Mouse (Mus musculus) hindbrain, embryonic 10.5 days (tissue): ENCODE measurements around the gene 1700037C18Rik. TPM values are rescaled to one million over a fixed set of nuclear protein-coding genes. Genes with fewer than 3 reads are reported as not detected.
"Not testable (repeated sequence)": the region's sequence is repeated elsewhere in the genome, so short reads cannot be mapped to it uniquely, and the experiment has no call there.

Experiments used
- DNase-seq: peaks from one replicate; pipeline ENCODE4 v3.0.0-alpha.2; 2017; ENCODE audit warnings: low spot score
- H3K27ac ChIP-seq: fragments of 300-500 bp; sonication (generic); 2 replicates; pipeline ENCODE4 v1.5.1; 2016; ENCODE audit warnings: mild to moderate bottlenecking, moderate library complexity
- H3K27me3 ChIP-seq: fragments of 300-500 bp; sonication (generic); 2 replicates; pipeline ENCODE4 v1.6.1; 2016; ENCODE audit warnings: mild to moderate bottlenecking; ENCODE audit not compliant: poor library complexity, insufficient read depth, severe bottlenecking
- H3K36me3 ChIP-seq: fragments of 300-500 bp; sonication (generic); 2 replicates; pipeline ENCODE4 v1.6.1; 2016; ENCODE audit warnings: mild to moderate bottlenecking, moderate library complexity
- H3K4me1 ChIP-seq: fragments of 300-500 bp; sonication (generic); replicated peaks from 2 replicates; pipeline ENCODE4 v1.6.1; 2016; ENCODE audit warnings: mild to moderate bottlenecking
- H3K4me3 ChIP-seq: fragments of 300-500 bp; sonication (generic); 2 replicates; pipeline ENCODE4 v1.5.1; 2016; ENCODE audit warnings: mild to moderate bottlenecking, moderate library complexity
- H3K9me3 ChIP-seq: fragments of 300-500 bp; sonication (generic); 2 replicates; pipeline ENCODE4 v1.6.1; 2016; ENCODE audit warnings: mild to moderate bottlenecking, moderate library complexity
- WGBS: fragments of 180-500 bp; shearing (Covaris S2); methylation state at CpG from one replicate; pipeline ENCODE4 v1.1.7; 2016; 5-methylcytosine and 5-hydroxymethylcytosine counted together
- polyA plus RNA-seq: library from polyadenylated mRNA; unstranded; fragments of >200 nt; fragmentation: Nextera tagmentation; extraction: Ambion mirVana; gene quantifications from 2 replicates; pipeline ENCODE4 v1.2.1, GENCODE M21; 2016

The 1700037C18Rik gene
- polyA plus RNA-seq, 1 experiment from 2014 or later, result 9.0 TPM

DNA sequence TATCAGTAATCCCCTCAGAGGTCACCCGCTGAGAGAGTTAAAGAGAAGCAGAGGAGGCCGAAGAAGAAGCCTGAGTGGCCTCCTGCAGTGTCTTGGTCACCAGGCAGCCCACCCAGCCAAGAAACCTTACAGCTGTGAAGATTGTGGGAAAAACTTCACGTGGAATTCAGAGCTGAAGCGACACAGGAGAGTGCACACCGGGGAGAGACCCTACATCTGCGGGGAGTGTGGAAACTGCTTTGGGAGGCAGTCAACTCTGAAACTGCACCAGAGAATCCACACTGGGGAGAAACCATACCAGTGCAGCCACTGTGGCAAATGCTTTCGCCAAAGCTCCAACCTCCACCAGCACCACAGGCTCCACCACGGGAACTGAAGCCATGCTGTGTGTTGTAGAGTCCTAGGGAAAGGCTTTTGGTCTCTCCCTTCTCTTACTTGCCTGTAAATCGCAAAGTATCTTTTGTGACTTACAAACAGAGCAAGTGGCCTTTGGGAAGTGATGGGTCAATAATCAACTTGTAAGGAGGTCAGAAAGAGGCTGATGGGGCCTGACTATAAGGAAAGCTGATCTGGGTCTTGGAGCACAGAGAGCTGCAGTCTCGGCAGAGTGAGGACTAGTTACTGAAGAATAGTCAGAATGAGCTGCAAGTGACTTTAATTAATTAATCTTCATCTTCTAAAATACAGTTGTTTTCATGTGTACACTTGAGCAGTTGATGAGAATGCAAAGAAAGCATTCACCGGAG lies 53.9 kb downstream of the 1700037C18Rik start:
- DNase-seq, result no peak
- H3K4me3 ChIP-seq, result no peak overlapping the region
- WGBS, result 45% methylated on average over 11 of the region's 11 CpGs
- H3K9me3 ChIP-seq, result 0 out of 2 replicates have a peak, but pooled peaks cover 2% of the 10 kb centered on the region
- H3K27me3 ChIP-seq, result no peaks in the 10 kb centered on the region
- H3K4me1 ChIP-seq, result peaks cover 4% of the 10 kb centered on the region
- H3K36me3 ChIP-seq, result no peaks in the 10 kb centered on the region
- H3K27ac ChIP-seq, result no peak overlapping the region

DNA sequence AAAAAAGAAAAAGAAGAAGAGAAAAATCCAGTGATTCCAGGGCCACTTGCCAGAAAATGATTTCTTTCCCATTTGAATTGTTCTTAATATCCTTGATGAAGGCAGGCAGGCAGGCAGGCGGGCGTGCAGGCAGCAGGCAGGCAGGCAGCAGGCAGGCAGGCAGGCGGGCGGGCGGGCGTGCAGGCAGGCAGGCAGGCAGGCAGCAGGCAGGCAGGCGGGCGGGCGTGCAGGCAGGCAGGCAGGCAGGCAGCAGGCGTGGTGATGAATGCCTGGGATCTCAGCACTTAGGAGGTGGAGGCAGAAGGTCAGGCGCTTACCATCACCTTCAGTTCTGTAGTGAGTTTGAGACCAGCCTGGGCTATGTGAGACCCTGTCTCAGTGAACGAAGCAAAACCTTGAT lies 55.9 kb downstream of the 1700037C18Rik start:
- Histone ChIP-seq H3K36me3 (no peaks in the 10 kb centered on the region), H3K4me1 (peaks cover 8% of the 10 kb centered on the region), H3K27ac (no peak overlapping the region), H3K9me3 (0 out of 2 replicates have a peak, but pooled peaks cover 2% of the 10 kb centered on the region), H3K4me3 (no peak overlapping the region), H3K27me3 (no peaks in the 10 kb centered on the region)
- WGBS, result 23% methylated on average over 12 of the region's 12 CpGs
- peak; percentile 38 for DNase-seq

DNA sequence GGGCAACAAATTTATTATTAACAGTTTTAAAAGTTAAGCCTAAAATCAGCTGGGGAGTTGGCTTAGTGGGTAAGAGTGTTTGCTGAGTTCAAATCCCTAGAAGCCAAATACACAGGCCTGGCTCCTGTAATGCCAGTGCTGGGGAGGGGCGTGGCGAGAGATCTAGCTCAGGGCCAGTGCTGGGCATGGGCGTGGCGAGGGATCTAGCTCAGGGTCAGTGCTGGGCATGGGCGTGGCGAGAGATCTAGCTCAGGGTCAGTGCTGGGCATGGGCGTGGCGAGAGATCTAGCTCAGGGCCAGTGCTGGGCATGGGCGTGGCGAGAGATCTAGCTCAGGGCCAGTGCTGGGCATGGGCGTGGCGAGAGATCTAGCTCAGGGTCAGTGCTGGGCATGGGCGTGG lies 57.2 kb downstream of the 1700037C18Rik start:
- not testable (repeated sequence) for H3K36me3 ChIP-seq, DNase-seq, H3K27me3 ChIP-seq, H3K9me3 ChIP-seq, H3K27ac ChIP-seq, H3K4me3 ChIP-seq
- 88% methylated on average over 13 of the region's 13 CpGs for WGBS
- peaks cover 14% of the 10 kb centered on the region for H3K4me1 ChIP-seq

DNA sequence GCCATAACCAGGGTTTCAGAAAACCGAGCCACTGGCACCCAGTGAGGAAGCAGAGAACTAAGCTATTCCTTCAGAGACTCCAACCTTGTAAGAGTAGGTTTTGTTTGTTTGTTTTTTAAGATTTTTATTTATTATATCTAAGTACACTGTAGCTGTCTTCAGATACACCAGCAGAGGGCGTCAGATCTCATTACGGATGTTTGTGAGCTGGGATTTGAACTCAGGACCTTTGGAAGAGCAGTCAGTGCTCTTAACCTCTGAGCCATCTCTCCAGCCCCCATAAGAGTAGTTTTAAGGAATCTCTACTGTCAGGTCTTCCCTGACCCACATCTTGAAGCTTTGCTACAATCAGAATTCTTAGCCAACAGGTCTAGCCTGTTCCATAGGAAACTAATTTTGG lies 60.1 kb downstream of the 1700037C18Rik start:
- WGBS, result 77% methylated on average over 3 of the region's 3 CpGs

DNA sequence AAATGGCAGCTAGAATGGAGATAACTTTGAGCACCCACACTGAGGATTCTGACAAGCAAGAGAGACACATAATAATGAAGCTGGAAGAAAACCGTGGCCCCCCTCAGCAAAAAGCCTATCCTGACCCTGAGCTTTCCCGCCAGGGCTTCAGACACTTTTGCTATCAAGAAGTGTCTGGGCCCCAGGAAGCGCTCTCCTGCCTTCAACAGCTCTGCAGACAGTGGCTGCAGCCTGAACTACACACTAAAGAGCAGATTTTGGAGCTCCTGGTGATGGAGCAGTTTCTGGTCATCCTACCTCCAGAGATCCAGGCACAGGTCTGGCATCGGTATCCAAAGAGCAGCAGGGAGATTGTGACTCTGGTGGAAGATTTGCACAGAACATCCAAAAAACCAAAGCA lies 60.6 kb downstream of the 1700037C18Rik start:
- Histone ChIP-seq H3K4me1 (peaks cover 18% of the 10 kb centered on the region), H3K4me3 (peak overlapping the region; percentile 71), H3K9me3 (0 out of 2 replicates have a peak, but pooled peaks cover 2% of the 10 kb centered on the region), H3K36me3 (no peaks in the 10 kb centered on the region), H3K27me3 (no peaks in the 10 kb centered on the region), H3K27ac (no peak overlapping the region)
- WGBS, result 61% methylated on average over 4 of the region's 4 CpGs
- no peak for DNase-seq

More for the DNA sequence above, 60.1 kb downstream of the 1700037C18Rik start:
- no peak for DNase-seq
- Histone ChIP-seq H3K4me3 (no peak overlapping the region), H3K4me1 (peaks cover 14% of the 10 kb centered on the region), H3K27ac (no peak overlapping the region), H3K27me3 (no peaks in the 10 kb centered on the region), H3K36me3 (no peaks in the 10 kb centered on the region), H3K9me3 (0 out of 2 replicates have a peak, but pooled peaks cover 2% of the 10 kb centered on the region)

DNA sequence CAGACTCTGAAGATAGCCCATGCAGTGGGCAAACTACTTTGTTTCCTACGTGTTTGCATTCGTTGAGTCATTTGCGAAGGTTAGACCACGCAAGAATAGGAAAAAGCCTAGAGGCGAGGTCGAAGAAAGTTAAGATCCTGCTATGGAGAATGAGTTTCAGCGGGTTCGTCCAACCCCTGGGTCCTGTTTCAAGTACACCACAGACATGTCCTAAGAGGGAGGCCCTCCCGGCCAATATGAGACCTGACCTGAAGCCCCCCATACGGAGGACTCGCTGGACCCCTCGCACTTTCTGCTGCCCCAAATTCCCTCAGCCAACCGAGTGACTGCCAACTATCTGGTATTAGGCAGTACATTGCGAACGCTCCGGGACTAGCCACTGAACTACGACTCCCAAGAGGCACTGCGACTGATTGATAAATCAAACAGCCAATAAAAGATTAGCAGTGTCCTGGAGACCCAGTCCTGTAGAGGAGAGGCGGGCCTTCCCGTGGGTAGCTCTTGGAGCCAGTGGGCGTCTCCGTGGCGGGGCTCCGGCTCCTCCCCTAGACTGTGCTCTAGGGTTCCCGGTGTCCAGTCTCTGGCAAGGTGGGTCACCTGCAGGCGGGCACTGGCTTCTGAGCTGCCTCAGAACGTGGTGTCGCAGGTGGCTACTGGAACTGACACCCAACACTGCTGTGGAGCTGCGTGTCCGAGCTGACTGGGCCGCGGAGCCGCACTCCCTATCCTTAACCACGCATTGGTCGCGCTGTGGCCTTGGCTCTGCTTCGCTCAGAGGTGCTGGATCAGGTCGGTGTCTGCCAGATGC lies 61.6 kb downstream of the 1700037C18Rik start, which contains the start of gene Zfp174:
Zfp174 (plus strand) TSS at position 558 of the 808 bp plus-strand sequence.
- peak; percentile 88 for DNase-seq

More for the DNA sequence above, 61.6 kb downstream of the 1700037C18Rik start, which contains the start of gene Zfp174:
- 4% methylated on average over 38 of the region's 38 CpGs for WGBS
- H3K9me3 ChIP-seq, result no peaks in the 10 kb centered on the region
- peaks cover 18% of the 10 kb centered on the region for H3K4me1 ChIP-seq
- H3K27ac ChIP-seq, result peak within 1 kb of the TSS; percentile 82
- no peaks in the 10 kb centered on the region for H3K27me3 ChIP-seq
- H3K36me3 ChIP-seq, result no peaks in the 10 kb centered on the region
- peak within 1 kb of the TSS; percentile 71 for H3K4me3 ChIP-seq

Other genes starting within 250 kb of the 1700037C18Rik start
- gene Mefv, start 190.6 kb downstream of the 1700037C18Rik start, polyA plus RNA-seq, result not detected in 2 replicates
- 45.9 and 50.3 TPM in 2 replicates for gene Zfp263, start 164.6 kb downstream of the 1700037C18Rik start, polyA plus RNA-seq
- not detected in 2 replicates for gene Olfr15, start 77.8 kb downstream of the 1700037C18Rik start, polyA plus RNA-seq
- gene Zfp174, start 61.4 kb downstream of the 1700037C18Rik start, polyA plus RNA-seq, result 0.94 and 1.2 TPM in 2 replicates
- 58.0 and 66.1 TPM in 2 replicates for gene Naa60, start 36.3 kb downstream of the 1700037C18Rik start, polyA plus RNA-seq
- 5.8 and 6.1 TPM in 2 replicates for gene Zfp597, start 24.1 kb downstream of the 1700037C18Rik start, polyA plus RNA-seq
- gene Gm20695, start 24.0 kb downstream of the 1700037C18Rik start, polyA plus RNA-seq, result 2.7 and 5.6 TPM in 2 replicates
- gene Cluap1, start 112 bp upstream of the 1700037C18Rik start, polyA plus RNA-seq, result 18.7 and 22.4 TPM in 2 replicates
- gene Nlrc3, start 67.9 kb upstream of the 1700037C18Rik start, polyA plus RNA-seq, result 1.1 and 1.2 TPM in 2 replicates
- gene Slx4, start 95.1 kb upstream of the 1700037C18Rik start, polyA plus RNA-seq, result 23.6 and 25.8 TPM in 2 replicates
- 5.9 and 7.6 TPM in 2 replicates for gene Dnase1, start 128.3 kb upstream of the 1700037C18Rik start, polyA plus RNA-seq
- gene Trap1, start 169.1 kb upstream of the 1700037C18Rik start, polyA plus RNA-seq, result 83.9 and 90.0 TPM in 2 replicates